Mouse (Mus musculus) neural tube, embryonic 11.5 days (tissue): ENCODE measurements at regions not wholly inside any gene's neighbourhood (a gene's known extent, or its start where the extent isn't known, plus 50 kb on each side); places are given as distances from the start of the nearest gene placed in this dataset.
A peak's percentile ranks its signal among the peaks of the same experiment; 100 is the strongest.

Experiments used
- ATAC-seq: fragments of 200-750 bp; cut with Nextera tagmentation; 2 replicates; pipeline ENCODE4 v1.8.0; 2017; ENCODE audit warnings: moderate number of reproducible peaks, mild to moderate bottlenecking, moderate TSS enrichment, moderate library complexity; ENCODE audit not compliant: insufficient read depth, low FRiP score, low TSS enrichment
- DNase-seq: peaks from one replicate; pipeline ENCODE4 v3.0.0-alpha.2; 2015; ENCODE audit warnings: low spot score
- H3K27ac ChIP-seq: fragments of 300-500 bp; sonication (generic); 2 replicates; pipeline ENCODE4 v1.5.1; 2014; ENCODE audit warnings: low read depth, mild to moderate bottlenecking, low read length
- H3K27me3 ChIP-seq: fragments of 300-500 bp; sonication (generic); 2 replicates; pipeline ENCODE4 v1.6.1; 2014; ENCODE audit warnings: mild to moderate bottlenecking, low read length, mixed read lengths; ENCODE audit not compliant: control insufficient read depth, insufficient read depth
- H3K36me3 ChIP-seq: fragments of 300-500 bp; sonication (generic); 2 replicates; pipeline ENCODE4 v1.6.1; 2014; ENCODE audit warnings: mild to moderate bottlenecking, low read length, moderate library complexity, mixed read lengths; ENCODE audit not compliant: control insufficient read depth, insufficient read depth
- H3K4me1 ChIP-seq: fragments of 300-500 bp; sonication (generic); 2 replicates; pipeline ENCODE4 v1.6.1; 2014; ENCODE audit warnings: low read length, mixed read lengths; ENCODE audit not compliant: control insufficient read depth, insufficient read depth
- H3K4me2 ChIP-seq: fragments of 300-500 bp; sonication (generic); 2 replicates; pipeline ENCODE4 v1.6.1; 2014; ENCODE audit warnings: low read depth, mild to moderate bottlenecking, moderate library complexity
- H3K4me3 ChIP-seq: fragments of 300-500 bp; sonication (generic); 2 replicates; pipeline ENCODE4 v1.5.1; 2014; ENCODE audit warnings: low read depth, low read length
- H3K9ac ChIP-seq: fragments of 300-500 bp; sonication (generic); 2 replicates; pipeline ENCODE4 v1.6.1; 2014; ENCODE audit warnings: mild to moderate bottlenecking, low read length
- H3K9me3 ChIP-seq: fragments of 300-500 bp; sonication (generic); 2 replicates; pipeline ENCODE4 v1.6.1; 2016; ENCODE audit warnings: low read length; ENCODE audit not compliant: control insufficient read depth
- WGBS: fragments of 180-500 bp; shearing (Covaris S2); extraction: QIAGEN DNeasy Blood & Tissue Kit; methylation state at CpG from one replicate; pipeline ENCODE4 v1.1.7; 2014; 5-methylcytosine and 5-hydroxymethylcytosine counted together

GRCm38 (mm10) chr1:34732156-34732555 lies 110.7 kb downstream of the Fam168b start:
- H3K4me3 ChIP-seq: no peak overlapping the region
- no peak overlapping the region for H3K4me2 ChIP-seq
- no peaks in the 10 kb centered on the region for H3K27me3 ChIP-seq
- H3K27ac ChIP-seq: no peak overlapping the region
- 55% methylated on average over 7 of the region's 7 CpGs for WGBS
- H3K9me3 ChIP-seq: no peaks in the 10 kb centered on the region
- no peaks in the 10 kb centered on the region for H3K36me3 ChIP-seq
- no peaks in the 10 kb centered on the region for H3K4me1 ChIP-seq
- ATAC-seq (no peak), DNase-seq (no peak)
- no peak overlapping the region for H3K9ac ChIP-seq

GRCm38 (mm10) chr1:34733026-34733913 lies 109.6 kb downstream of the Fam168b start:
- Histone ChIP-seq H3K27ac (no peak overlapping the region), H3K9me3 (no peaks in the 10 kb centered on the region), H3K36me3 (no peaks in the 10 kb centered on the region), H3K4me3 (no peak overlapping the region), H3K4me1 (no peaks in the 10 kb centered on the region), H3K4me2 (no peak overlapping the region), H3K27me3 (no peaks in the 10 kb centered on the region), H3K9ac (no peak overlapping the region)
- no peak for ATAC-seq
- no peak for DNase-seq
- WGBS: 76% methylated on average over 17 of the region's 17 CpGs

- DNase-seq (peak; percentile 67), ATAC-seq (no peak)
- Histone ChIP-seq H3K4me3 (no peak overlapping the region), H3K9ac (no peak overlapping the region), H3K4me2 (no peak overlapping the region), H3K9me3 (no peaks in the 10 kb centered on the region), H3K4me1 (no peaks in the 10 kb centered on the region), H3K36me3 (no peaks in the 10 kb centered on the region), H3K27me3 (no peaks in the 10 kb centered on the region), H3K27ac (no peak overlapping the region)
- WGBS: 47% methylated on average over 14 of the region's 14 CpGs
These were observed 104.3 kb downstream of the Fam168b start for GRCm38 (mm10) chr1:34738386-34739067.

GRCm38 (mm10) chr1:34739621-34740020 lies 103.2 kb downstream of the Fam168b start:
- no peak overlapping the region for H3K4me2 ChIP-seq
- no peak overlapping the region for H3K9ac ChIP-seq
- H3K9me3 ChIP-seq: no peaks in the 10 kb centered on the region
- H3K4me3 ChIP-seq: no peak overlapping the region
- 66% methylated on average over 4 of the region's 4 CpGs for WGBS
- H3K27me3 ChIP-seq: no peaks in the 10 kb centered on the region
- DNase-seq: no peak
- ATAC-seq: no peak
- H3K27ac ChIP-seq: no peak overlapping the region
- no peaks in the 10 kb centered on the region for H3K4me1 ChIP-seq
- H3K36me3 ChIP-seq: no peaks in the 10 kb centered on the region

- ATAC-seq: no peak
These were observed 102.0 kb downstream of the Fam168b start for GRCm38 (mm10) chr1:34740891-34741290.

GRCm38 (mm10) chr1:34742234-34742633 lies 100.6 kb downstream of the Fam168b start:
- Histone ChIP-seq H3K36me3 (no peaks in the 10 kb centered on the region), H3K27ac (no peak overlapping the region), H3K4me2 (no peak overlapping the region), H3K9ac (no peak overlapping the region), H3K27me3 (no peaks in the 10 kb centered on the region), H3K4me1 (no peaks in the 10 kb centered on the region), H3K4me3 (no peak overlapping the region), H3K9me3 (no peaks in the 10 kb centered on the region)
- DNase-seq (no peak), ATAC-seq (no peak)
- WGBS: 61% methylated on average over 2 of the region's 2 CpGs

More at GRCm38 (mm10) chr1:34740891-34741290, 102.0 kb downstream of the Fam168b start:
- H3K27ac ChIP-seq: no peak overlapping the region
- no peak overlapping the region for H3K4me3 ChIP-seq
- DNase-seq: no peak
- H3K4me2 ChIP-seq: no peak overlapping the region
- no peaks in the 10 kb centered on the region for H3K4me1 ChIP-seq
- no peaks in the 10 kb centered on the region for H3K9me3 ChIP-seq
- H3K36me3 ChIP-seq: no peaks in the 10 kb centered on the region
- H3K9ac ChIP-seq: no peak overlapping the region
- H3K27me3 ChIP-seq: no peaks in the 10 kb centered on the region
- 62% methylated on average over 7 of the region's 7 CpGs for WGBS

- Histone ChIP-seq H3K4me1 (peaks cover 13% of the 10 kb centered on the region), H3K4me3 (no peak overlapping the region), H3K9me3 (no peaks in the 10 kb centered on the region), H3K36me3 (no peaks in the 10 kb centered on the region), H3K27ac (no peak overlapping the region), H3K9ac (no peak overlapping the region), H3K4me2 (no peak overlapping the region), H3K27me3 (peaks cover 11% of the 10 kb centered on the region)
- ATAC-seq: no peak
- DNase-seq: no peak
- 79% methylated on average over 6 of the region's 6 CpGs for WGBS
These were observed 97.0 kb downstream of the Fam168b start for GRCm38 (mm10) chr1:34745881-34746280.

- Histone ChIP-seq H3K4me3 (no peak overlapping the region), H3K4me2 (peak overlapping the region; percentile 97)
- peak; percentile 64 for ATAC-seq
These were observed 93.5 kb downstream of the Fam168b start for GRCm38 (mm10) chr1:34749161-34750040.

More at GRCm38 (mm10) chr1:34749161-34750040, 93.5 kb downstream of the Fam168b start:
- H3K9me3 ChIP-seq: no peaks in the 10 kb centered on the region
- no peak overlapping the region for H3K27ac ChIP-seq
- no peak overlapping the region for H3K9ac ChIP-seq
- H3K36me3 ChIP-seq: no peaks in the 10 kb centered on the region
- peaks cover 16% of the 10 kb centered on the region for H3K4me1 ChIP-seq
- DNase-seq: peak; percentile 44
- H3K27me3 ChIP-seq: peaks cover 23% of the 10 kb centered on the region
- WGBS: 7% methylated on average over 14 of the region's 14 CpGs
